Mouse (Mus musculus): ENCODE measurements around the gene Vmn1r195.

GRCm38 (mm10) chr13:22320091-22320490 lies 49.8 kb downstream of the Vmn1r195 start:
- no peak for TF ChIP-seq CTCF (IDR thresholded peaks at IDR 0.05)
- TF ChIP-seq EP300 (IDR thresholded peaks at IDR 0.05; ENCODE audit: insufficient read depth, low read depth, low read length): no peak
- TF ChIP-seq POLR2A (IDR thresholded peaks at IDR 0.05; ENCODE audit: insufficient read depth, low read depth, low read length): no peak
